Mouse (Mus musculus): ENCODE data around the gene Shisa8.

GRCm38 (mm10) chr15:82203090-82203489 lies 9.5 kb downstream of the Shisa8 start:
- no peak for TF ChIP-seq CTCF (IDR thresholded peaks at IDR 0.05; ENCODE audit: low read depth)
- TF ChIP-seq EP300 (IDR thresholded peaks at IDR 0.05; ENCODE audit: low read depth), result no peak

Measured in heart, postnatal 0 days (tissue).